ENCODE assay signal across 13 mouse cellular contexts in genomic region chr11:113266706-113267105, GRCm38 (mm10).
DNase-seq lines count a peak whose midpoint lies in the region; ATAC-seq and TF ChIP-seq lines count a peak whose summit lies in the region.
"Had no signal": no experiment of that assay in that cellular context is flagged by ENCODE, and none has a peak within 500 bp of the region (broad histone marks: within the 10 kb centered on the region; RNA-seq: fewer than 3 reads in every experiment).

No protein-coding gene starts in this region.

- intact Hi-C loops in left cerebral cortex, postnatal 4 days (cut with DNase I): no loop called here
- intact Hi-C loops in left cerebral cortex, adult 2 months (cut with DNase I): no loop called here

- no peaks in the 10 kb centered on the region for H3K36me3 ChIP-seq in forebrain, embryonic 15.5 days
- no peaks in the 10 kb centered on the region for H3K36me3 ChIP-seq in heart, embryonic 10.5 days
- H3K36me3 ChIP-seq: liver, embryonic 12.5 days had no signal

- no peaks in the 10 kb centered on the region for H3K9me3 ChIP-seq in forebrain, embryonic 15.5 days
- no peaks in the 10 kb centered on the region for H3K9me3 ChIP-seq in heart, embryonic 10.5 days
- H3K9me3 ChIP-seq: liver, embryonic 12.5 days had no signal

- peak; percentile 22 for DNase-seq in CD4-positive, CD25-positive, alpha-beta regulatory T cell, adult 2 months (ENCODE audit: low read depth, low spot score)
- peak; percentile 62 for DNase-seq in left cerebral cortex, postnatal 4 days
- no peak for DNase-seq in left cerebral cortex, adult 2 months (ENCODE audit: extremely low spot score in 1 of 2, low spot score in 2 of 2)
- DNase-seq in layer of hippocampus, postnatal 10 days (ENCODE audit: low spot score in 2 of 2): peak; percentile 61 to 64
- no peak for DNase-seq in heart, embryonic 10.5 days (ENCODE audit: low spot score)
- DNase-seq in urinary bladder, postnatal 10 days (ENCODE audit: low spot score): no peak
- DNase-seq: cerebellum, adult 8-10 months; kidney, postnatal 10 days; thymus, adult 18-20 months had no signal

- 38% methylated on average over 4 of the region's 4 CpGs for WGBS in forebrain, embryonic 15.5 days
- WGBS in heart, embryonic 10.5 days: 55% methylated on average over 4 of the region's 4 CpGs

- ATAC-seq in CD4-positive, CD25-positive, alpha-beta regulatory T cell, adult 4 months: no peak
- ATAC-seq in forebrain, embryonic 15.5 days (replicated peaks): peak; percentile 88
- ATAC-seq: liver, embryonic 12.5 days had no signal

- no peak overlapping the region for H3K9ac ChIP-seq in forebrain, embryonic 15.5 days (replicated peaks)
- H3K9ac ChIP-seq: liver, embryonic 12.5 days had no signal

- no peaks in the 10 kb centered on the region for H3K27me3 ChIP-seq in forebrain, embryonic 15.5 days
- no peaks in the 10 kb centered on the region for H3K27me3 ChIP-seq in heart, embryonic 10.5 days (ENCODE audit: insufficient read depth, poor library complexity, severe bottlenecking)
- H3K27me3 ChIP-seq: liver, embryonic 12.5 days had no signal

- no peak overlapping the region for H3K4me3 ChIP-seq in left cerebral cortex, adult 2 months
- H3K4me3 ChIP-seq in forebrain, embryonic 15.5 days: no peak overlapping the region
- no peak overlapping the region for H3K4me3 ChIP-seq in heart, embryonic 10.5 days
- H3K4me3 ChIP-seq: liver, embryonic 12.5 days had no signal

- no peak overlapping the region for H3K4me2 ChIP-seq in forebrain, embryonic 15.5 days (replicated peaks)
- H3K4me2 ChIP-seq: liver, embryonic 12.5 days had no signal

- H3K4me1 ChIP-seq in forebrain, embryonic 15.5 days: peaks cover 34% of the 10 kb centered on the region
- peaks cover 20% of the 10 kb centered on the region for H3K4me1 ChIP-seq in heart, embryonic 10.5 days
- H3K4me1 ChIP-seq: liver, embryonic 12.5 days had no signal

- no peak overlapping the region for H3K27ac ChIP-seq in left cerebral cortex, adult 2 months
- peak overlapping the region; percentile 84 for H3K27ac ChIP-seq in forebrain, embryonic 15.5 days (replicated peaks)
- no peak overlapping the region for H3K27ac ChIP-seq in heart, embryonic 10.5 days
- H3K27ac ChIP-seq: liver, embryonic 12.5 days; macrophage had no signal

- TF ChIP-seq CTCF in left cerebral cortex, adult 2 months (IDR thresholded peaks at IDR 0.05): no peak

Comparison
In these comparisons a context has a peak if more than half of its experiments do, and no peak if none do; other contexts are left out.
1. DNase-seq: peak in CD4-positive, CD25-positive, alpha-beta regulatory T cell, adult 2 months (single experiment), left cerebral cortex, postnatal 4 days (single experiment) and layer of hippocampus, postnatal 10 days (2 of 2); none in left cerebral cortex, adult 2 months (0 of 2), heart, embryonic 10.5 days (single experiment) and urinary bladder, postnatal 10 days (single experiment).